Mouse (Mus musculus): Measurements from ENCODE around the gene Ralgps1. TPM values are rescaled to one million over a fixed set of nuclear protein-coding genes. Genes with fewer than 3 reads are reported as not detected.

The Ralgps1 gene
- polyA plus RNA-seq, 1 experiment from 2014 or later = 2.2 TPM

DNA sequence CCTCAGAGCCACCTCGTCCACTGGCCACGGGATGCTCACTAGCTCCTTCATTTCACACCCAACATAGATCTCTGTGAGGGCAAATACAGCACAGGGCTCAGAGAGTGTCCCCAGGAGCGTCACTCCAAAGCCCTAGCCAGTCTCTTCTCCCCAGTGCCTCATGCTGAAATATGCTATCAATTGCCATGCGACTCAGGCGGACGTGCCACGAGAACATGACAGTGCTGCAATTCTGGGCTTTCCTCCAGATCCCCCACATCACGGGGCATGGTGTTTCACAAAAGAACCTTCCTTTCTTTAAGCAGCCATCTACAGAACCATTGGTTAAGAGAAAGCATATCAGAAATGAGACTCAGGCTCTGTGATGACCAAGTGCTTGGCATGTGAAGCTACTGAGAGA is 110.5 kb downstream of the Ralgps1 start:
- no peak for ATAC-seq (ENCODE audit: low FRiP score, low TSS enrichment)
- Histone ChIP-seq H3K36me3 (ENCODE audit: control insufficient read depth, insufficient read depth, low read length) (no peaks in the 10 kb centered on the region), H3K27me3 (ENCODE audit: control insufficient read depth, insufficient read depth, low read length) (no peaks in the 10 kb centered on the region), H3K4me2 (replicated peaks; ENCODE audit: low read depth) (no peak overlapping the region), H3K4me3 (ENCODE audit: low read depth, low read length) (no peak overlapping the region), H3K9ac (ENCODE audit: low read length) (no peak overlapping the region), H3K9me3 (ENCODE audit: control insufficient read depth, low read length) (no peaks in the 10 kb centered on the region), H3K27ac (replicated peaks) (no peak overlapping the region), H3K4me1 (replicated peaks; ENCODE audit: control insufficient read depth, insufficient read depth) (no peaks in the 10 kb centered on the region)
- TF ChIP-seq CTCF (IDR thresholded peaks at IDR 0.05; ENCODE audit: low read depth) (no peak), EP300 (optimal IDR thresholded peaks at IDR 0.05) (no peak)
- no peak for DNase-seq (ENCODE audit: low spot score)
- WGBS = 84% methylated on average over 8 of the region's 8 CpGs

DNA sequence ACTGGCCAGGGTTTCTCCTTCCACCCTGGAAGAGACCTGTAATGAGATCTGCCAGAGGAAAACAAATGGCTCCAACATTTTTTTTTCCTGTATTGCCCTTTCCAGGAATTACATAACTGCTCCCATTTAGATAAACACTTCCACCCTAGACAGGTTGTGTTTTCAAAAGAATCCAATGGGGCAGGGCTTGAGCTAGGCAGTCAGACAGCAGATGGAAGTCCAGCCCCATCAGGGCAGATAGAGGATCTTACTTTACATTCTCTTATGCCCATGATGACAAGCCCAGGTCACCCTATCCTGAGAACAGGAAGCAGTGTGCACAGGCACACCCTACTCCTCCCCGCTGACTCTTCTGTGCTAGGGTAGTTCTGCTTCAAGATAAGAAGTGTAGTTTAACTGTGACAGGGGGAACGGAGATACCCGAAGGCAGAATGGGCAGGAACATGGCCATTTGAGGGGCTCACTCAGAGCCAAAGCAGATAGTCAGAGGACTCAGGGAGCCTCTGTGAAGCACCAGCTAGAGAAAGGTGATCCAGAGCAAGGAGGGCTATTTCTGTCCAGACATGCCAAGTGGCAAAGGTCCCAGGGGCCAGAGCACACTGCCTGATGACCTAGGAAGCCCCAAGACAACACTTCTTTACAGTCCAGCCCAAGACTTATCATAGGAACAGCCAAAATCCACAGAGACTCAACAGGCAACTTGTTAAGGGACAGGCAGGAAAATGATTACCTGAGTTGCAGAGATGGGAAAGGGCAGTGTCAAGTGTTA is 114.3 kb downstream of the Ralgps1 start:
- H3K4me2 ChIP-seq (replicated peaks; ENCODE audit: low read depth) = no peak overlapping the region
- H3K4me1 ChIP-seq (replicated peaks; ENCODE audit: control insufficient read depth, insufficient read depth) = peaks cover 1% of the 10 kb centered on the region; the same call in 1 of the 2 replicates
- H3K27ac ChIP-seq (replicated peaks) = no peak overlapping the region
- H3K9ac ChIP-seq (ENCODE audit: low read length) = no peak overlapping the region
- no peaks in the 10 kb centered on the region for H3K27me3 ChIP-seq (ENCODE audit: control insufficient read depth, insufficient read depth, low read length)
- H3K4me3 ChIP-seq (ENCODE audit: low read depth, low read length) = no peak overlapping the region
- no peaks in the 10 kb centered on the region for H3K36me3 ChIP-seq (ENCODE audit: control insufficient read depth, insufficient read depth, low read length)
- 60% methylated on average over 3 of the region's 3 CpGs for WGBS
- no peaks in the 10 kb centered on the region for H3K9me3 ChIP-seq (ENCODE audit: control insufficient read depth, low read length)
- no peak for ATAC-seq (ENCODE audit: low FRiP score, low TSS enrichment)
- TF ChIP-seq EP300 (optimal IDR thresholded peaks at IDR 0.05) = no peak
- no peak for TF ChIP-seq CTCF (IDR thresholded peaks at IDR 0.05; ENCODE audit: low read depth)
- DNase-seq (ENCODE audit: low spot score) = no peak

DNA sequence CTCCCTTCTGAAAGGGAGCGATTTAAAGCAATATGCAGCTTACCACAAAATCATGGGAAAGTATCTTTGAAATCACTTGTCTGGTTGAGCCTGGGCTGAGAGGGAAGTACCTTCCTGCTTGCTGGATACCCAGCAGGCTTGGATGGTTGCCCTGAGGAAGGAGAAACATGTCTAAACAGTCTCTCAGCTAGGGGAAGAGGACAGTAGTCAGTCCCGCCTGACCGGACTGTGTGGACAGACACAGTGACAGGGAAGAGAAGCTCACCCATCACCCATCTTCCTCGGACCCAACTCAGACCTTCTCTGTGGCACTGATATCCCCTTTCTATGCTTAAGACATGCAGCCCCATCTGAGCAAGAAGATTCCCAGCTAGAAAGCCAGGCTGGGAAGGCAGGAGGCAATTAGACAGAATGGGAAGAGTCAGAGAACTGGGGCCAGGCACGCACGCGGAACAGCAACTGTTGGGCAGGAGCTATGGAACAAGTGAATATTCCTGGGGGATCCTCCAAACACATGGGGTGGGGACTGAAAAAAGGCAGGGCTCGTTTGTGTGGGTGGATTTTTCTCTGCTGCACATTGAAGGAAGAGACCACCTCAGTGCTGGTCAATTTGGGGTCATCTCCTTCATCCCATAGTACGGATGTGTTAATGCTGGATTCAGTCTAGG is 116.8 kb downstream of the Ralgps1 start:
- 74% methylated on average over 9 of the region's 9 CpGs for whole genome bisulfite sequencing
- H3K4me2 ChIP-seq (replicated peaks; ENCODE audit: low read depth) = no peak overlapping the region
- H3K9ac ChIP-seq (ENCODE audit: low read length) = no peak overlapping the region
- H3K4me1 ChIP-seq (replicated peaks; ENCODE audit: control insufficient read depth, insufficient read depth) = peaks cover 2% of the 10 kb centered on the region; the same call in 1 of the 2 replicates
- H3K4me3 ChIP-seq (ENCODE audit: low read depth, low read length) = no peak overlapping the region
- DNase-seq (ENCODE audit: low spot score) (no peak), ATAC-seq (ENCODE audit: low FRiP score, low TSS enrichment) (no peak)
- H3K36me3 ChIP-seq (ENCODE audit: control insufficient read depth, insufficient read depth, low read length) = no peaks in the 10 kb centered on the region
- no peak overlapping the region for H3K27ac ChIP-seq (replicated peaks)
- no peaks in the 10 kb centered on the region for H3K27me3 ChIP-seq (ENCODE audit: control insufficient read depth, insufficient read depth, low read length)
- H3K9me3 ChIP-seq (ENCODE audit: control insufficient read depth, low read length) = no peaks in the 10 kb centered on the region
- TF ChIP-seq CTCF (IDR thresholded peaks at IDR 0.05; ENCODE audit: low read depth) = no peak
- no peak for TF ChIP-seq EP300 (optimal IDR thresholded peaks at IDR 0.05)

DNA sequence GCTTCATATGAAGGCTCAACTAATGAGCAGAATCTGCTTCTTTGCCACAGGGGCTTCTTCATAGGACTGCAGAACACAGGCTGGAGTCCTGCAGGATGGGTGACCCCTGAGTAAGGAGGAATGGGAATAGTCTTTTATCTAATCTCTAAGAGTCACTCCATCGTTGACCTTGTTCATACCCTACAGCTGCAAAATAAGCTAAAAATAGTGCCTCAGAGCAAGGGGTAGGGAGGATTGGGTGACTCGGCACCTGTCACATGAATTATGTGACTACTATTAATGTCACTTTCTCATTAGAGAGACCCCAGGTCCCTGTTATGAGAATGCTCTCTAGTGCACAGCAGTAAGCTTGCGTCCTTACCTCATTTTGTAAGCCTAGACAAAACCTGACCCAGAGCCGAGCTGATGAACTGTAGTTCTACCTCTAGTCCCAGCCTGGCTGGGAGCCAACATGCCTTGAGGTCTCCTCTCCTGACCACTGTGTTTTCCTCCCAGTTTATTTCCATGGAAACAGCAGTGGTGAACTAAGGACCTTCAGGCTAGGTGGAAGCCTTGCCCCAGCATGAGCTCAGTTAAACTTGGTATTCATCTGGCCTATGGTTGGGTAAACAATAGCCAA is 117.6 kb downstream of the Ralgps1 start:
- TF ChIP-seq EP300 (optimal IDR thresholded peaks at IDR 0.05) (no peak), CTCF (IDR thresholded peaks at IDR 0.05; ENCODE audit: low read depth) (no peak)
- Histone ChIP-seq H3K27me3 (ENCODE audit: control insufficient read depth, insufficient read depth, low read length) (no peaks in the 10 kb centered on the region), H3K4me3 (ENCODE audit: low read depth, low read length) (no peak overlapping the region), H3K9ac (ENCODE audit: low read length) (no peak overlapping the region), H3K4me1 (replicated peaks; ENCODE audit: control insufficient read depth, insufficient read depth) (peaks cover 2% of the 10 kb centered on the region; the same call in 1 of the 2 replicates), H3K4me2 (replicated peaks; ENCODE audit: low read depth) (no peak overlapping the region), H3K9me3 (ENCODE audit: control insufficient read depth, low read length) (no peaks in the 10 kb centered on the region), H3K27ac (replicated peaks) (no peak overlapping the region), H3K36me3 (ENCODE audit: control insufficient read depth, insufficient read depth, low read length) (no peaks in the 10 kb centered on the region)
- WGBS = 54% methylated on average over 4 of the region's 4 CpGs
- DNase-seq (ENCODE audit: low spot score) = no peak
- ATAC-seq (ENCODE audit: low FRiP score, low TSS enrichment) = no peak

DNA sequence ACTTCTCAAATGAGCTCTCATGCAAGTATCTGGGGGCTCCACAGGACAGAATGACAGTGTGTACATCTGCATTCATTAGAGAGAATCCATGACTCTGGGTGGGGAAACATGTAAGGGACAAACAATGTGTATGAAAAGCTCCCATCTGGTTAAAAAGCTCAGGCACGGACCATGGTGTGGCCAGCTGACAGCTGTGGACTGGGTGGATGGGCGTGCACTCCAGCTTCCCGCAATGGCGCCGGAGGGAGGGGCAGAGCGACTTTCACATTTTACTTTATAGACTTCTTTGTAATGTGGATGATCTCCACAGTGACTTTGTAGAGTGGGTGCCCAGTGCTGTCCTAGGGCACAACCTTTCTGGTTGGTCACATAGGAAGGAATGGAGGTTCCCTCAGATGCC is 118.5 kb downstream of the Ralgps1 start:
- H3K27me3 ChIP-seq (ENCODE audit: control insufficient read depth, insufficient read depth, low read length) = no peaks in the 10 kb centered on the region
- 85% methylated on average over 6 of the region's 6 CpGs for WGBS
- H3K9me3 ChIP-seq (ENCODE audit: control insufficient read depth, low read length) = no peaks in the 10 kb centered on the region
- ATAC-seq (ENCODE audit: low FRiP score, low TSS enrichment) = no peak
- no peaks in the 10 kb centered on the region for H3K36me3 ChIP-seq (ENCODE audit: control insufficient read depth, insufficient read depth, low read length)
- H3K4me1 ChIP-seq (replicated peaks; ENCODE audit: control insufficient read depth, insufficient read depth) = peaks cover 2% of the 10 kb centered on the region; the same call in 1 of the 2 replicates
- TF ChIP-seq CTCF (IDR thresholded peaks at IDR 0.05; ENCODE audit: low read depth) (no peak), EP300 (optimal IDR thresholded peaks at IDR 0.05) (no peak)
- no peak overlapping the region for H3K27ac ChIP-seq (replicated peaks)
- no peak overlapping the region for H3K4me2 ChIP-seq (replicated peaks; ENCODE audit: low read depth)
- no peak for DNase-seq (ENCODE audit: low spot score)
- H3K9ac ChIP-seq (ENCODE audit: low read length) = no peak overlapping the region
- no peak overlapping the region for H3K4me3 ChIP-seq (ENCODE audit: low read depth, low read length)
